Mouse (Mus musculus) forebrain, embryonic 13.5 days (tissue): ENCODE measurements around the gene Gm9999. TPM values are rescaled to one million over a fixed set of nuclear protein-coding genes. Genes with fewer than 3 reads are reported as not detected.
"Not testable (repeated sequence)": the region's sequence is repeated elsewhere in the genome, so short reads cannot be mapped to it uniquely, and the experiment has no call there.

Source experiments
- ATAC-seq: fragments of 200-750 bp; cut with Nextera tagmentation; 2 replicates; pipeline ENCODE4 v1.8.0; 2017
- H3K27ac ChIP-seq: fragments of 300-500 bp; sonication (generic); 2 replicates; pipeline ENCODE4 v1.5.1; 2015; ENCODE audit warnings: inconsistent platforms, mild to moderate bottlenecking, moderate library complexity
- H3K27me3 ChIP-seq: fragments of 300-500 bp; sonication (generic); 2 replicates; pipeline ENCODE4 v1.6.1; 2015; ENCODE audit warnings: mild to moderate bottlenecking, inconsistent platforms
- H3K36me3 ChIP-seq: fragments of 300-500 bp; sonication (generic); 2 replicates; pipeline ENCODE4 v1.6.1; 2015; ENCODE audit warnings: mild to moderate bottlenecking, inconsistent platforms; ENCODE audit not compliant: poor library complexity, severe bottlenecking
- H3K4me1 ChIP-seq: fragments of 300-500 bp; sonication (generic); 2 replicates; pipeline ENCODE4 v1.6.1; 2015; ENCODE audit warnings: inconsistent platforms
- H3K4me2 ChIP-seq: fragments of 300-500 bp; sonication (generic); 2 replicates; pipeline ENCODE4 v1.6.1; 2015; ENCODE audit warnings: inconsistent platforms, mild to moderate bottlenecking, moderate library complexity
- H3K4me3 ChIP-seq: fragments of 300-500 bp; sonication (generic); 2 replicates; pipeline ENCODE4 v1.5.1; 2015; ENCODE audit warnings: mild to moderate bottlenecking, inconsistent platforms
- H3K9ac ChIP-seq: fragments of 300-500 bp; sonication (generic); 2 replicates; pipeline ENCODE4 v1.6.1; 2015; ENCODE audit warnings: mild to moderate bottlenecking, inconsistent platforms
- H3K9me3 ChIP-seq: fragments of 300-500 bp; sonication (generic); replicated peaks from 2 replicates; pipeline ENCODE4 v1.6.1; 2016; ENCODE audit warnings: inconsistent platforms
- WGBS: fragments of 180-500 bp; shearing (Covaris S2); methylation state at CpG from one replicate; pipeline ENCODE4 v1.1.7; 2015; 5-methylcytosine and 5-hydroxymethylcytosine counted together
- polyA plus RNA-seq: library from polyadenylated mRNA; unstranded; fragments of >200 nt; fragmentation: Nextera tagmentation; extraction: Ambion mirVana; gene quantifications from 2 replicates; pipeline ENCODE4 v1.2.1, GENCODE M21; 2015

Gm9999 gene
- polyA plus RNA-seq, 1 experiment from 2014 or later, result not detected

DNA sequence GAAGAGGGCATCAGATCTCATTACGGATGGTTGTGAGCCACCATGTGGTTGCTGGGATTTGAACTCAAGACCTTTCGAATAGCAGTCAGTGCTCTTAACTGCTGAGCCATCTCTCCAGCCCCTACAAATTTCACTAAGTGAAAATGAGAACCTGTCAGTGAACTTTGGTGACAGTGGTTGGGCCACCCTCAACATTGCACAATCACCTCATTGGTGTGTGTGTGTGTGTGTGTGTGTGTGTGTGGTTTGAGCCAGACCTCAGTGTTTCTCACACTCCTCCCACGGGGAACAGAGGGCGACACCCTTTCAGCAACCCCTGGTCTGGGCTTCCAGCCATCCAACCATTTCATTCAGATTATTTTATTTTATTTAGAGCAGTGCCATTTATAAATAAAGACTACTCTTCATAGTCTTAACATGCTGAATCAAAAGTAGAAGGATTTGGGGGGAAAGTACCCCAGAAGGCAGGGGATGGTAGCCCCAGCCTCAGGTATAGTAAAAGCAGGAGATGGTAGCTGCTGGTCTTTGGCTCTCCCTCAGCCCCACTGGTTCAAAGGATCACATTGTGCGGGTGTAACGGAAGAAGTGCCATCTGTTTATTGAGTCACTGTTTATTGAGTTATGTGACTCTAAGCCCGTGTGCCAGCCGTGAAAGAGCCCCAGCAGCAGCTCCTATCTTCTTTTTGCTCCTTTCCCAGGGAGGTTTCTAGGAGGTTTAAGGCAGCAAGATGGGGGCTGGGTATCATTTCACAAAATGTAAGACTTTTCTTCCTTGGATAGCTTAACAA is 2.5 kb downstream of the Gm9999 start:
- H3K36me3 ChIP-seq, result peaks cover 5% of the 10 kb centered on the region; the same call in 1 of the 2 replicates
- no peak overlapping the region for H3K9ac ChIP-seq
- H3K4me2 ChIP-seq, result no peak overlapping the region
- H3K27me3 ChIP-seq, result no peaks in the 10 kb centered on the region
- H3K4me1 ChIP-seq, result no peaks in the 10 kb centered on the region
- no peak overlapping the region for H3K27ac ChIP-seq
- H3K4me3 ChIP-seq, result no peak overlapping the region
- H3K9me3 ChIP-seq, result no peaks in the 10 kb centered on the region
- WGBS, result 60% methylated on average over 8 of the region's 8 CpGs
- ATAC-seq, result no peak

DNA sequence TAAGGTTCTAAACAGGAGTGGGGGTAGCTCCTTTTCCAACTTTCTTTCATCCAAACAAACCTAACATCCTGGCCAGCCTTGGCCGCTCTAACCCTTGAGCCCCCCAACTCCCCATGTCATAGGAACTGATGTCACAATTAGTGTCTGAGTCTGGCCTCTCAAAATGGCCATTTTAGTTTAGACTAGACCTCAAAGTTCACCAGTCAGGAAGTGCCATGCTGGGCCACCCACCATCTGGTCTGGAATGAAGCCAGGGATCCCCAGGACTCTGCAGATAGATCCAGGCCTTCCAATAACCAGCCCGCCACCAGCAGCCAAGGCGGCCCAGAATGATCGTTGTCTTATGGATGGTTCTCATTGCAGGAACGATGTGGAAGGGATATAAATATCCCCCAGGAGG is 3.3 kb downstream of the Gm9999 start:
- Histone ChIP-seq H3K4me1 (no peaks in the 10 kb centered on the region), H3K4me3 (no peak overlapping the region), H3K9ac (no peak overlapping the region), H3K36me3 (peaks cover 8% of the 10 kb centered on the region; the same call in 1 of the 2 replicates), H3K27me3 (no peaks in the 10 kb centered on the region), H3K9me3 (no peaks in the 10 kb centered on the region), H3K4me2 (no peak overlapping the region), H3K27ac (no peak overlapping the region)
- WGBS, result 71% methylated on average over 5 of the region's 5 CpGs
- ATAC-seq, result no peak

DNA sequence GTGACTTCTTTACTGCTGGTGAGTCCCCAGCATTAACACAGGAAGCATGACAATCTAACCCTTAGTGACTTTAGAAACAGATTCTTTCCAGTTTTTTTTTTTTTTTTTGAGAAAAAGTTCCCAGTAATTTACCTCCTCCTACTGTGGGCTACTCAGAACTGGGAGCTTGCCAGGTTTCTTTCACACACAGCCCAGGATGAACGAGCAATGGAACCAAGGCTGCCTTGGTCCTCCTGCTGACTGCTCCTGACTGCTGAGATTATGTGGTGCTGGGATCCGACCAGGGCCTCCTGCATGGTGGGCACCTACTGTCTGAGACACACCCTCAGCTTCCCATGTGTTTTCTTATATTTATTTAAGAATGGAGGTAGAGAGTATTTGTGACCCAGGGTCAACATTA is 3.7 kb downstream of the Gm9999 start:
- Histone ChIP-seq H3K9ac (no peak overlapping the region), H3K4me2 (no peak overlapping the region), H3K27ac (no peak overlapping the region), H3K36me3 (peaks cover 13% of the 10 kb centered on the region), H3K4me3 (no peak overlapping the region), H3K9me3 (no peaks in the 10 kb centered on the region), H3K4me1 (no peaks in the 10 kb centered on the region), H3K27me3 (no peaks in the 10 kb centered on the region)
- 58% methylated on average over 2 of the region's 2 CpGs for WGBS
- ATAC-seq, result no peak

DNA sequence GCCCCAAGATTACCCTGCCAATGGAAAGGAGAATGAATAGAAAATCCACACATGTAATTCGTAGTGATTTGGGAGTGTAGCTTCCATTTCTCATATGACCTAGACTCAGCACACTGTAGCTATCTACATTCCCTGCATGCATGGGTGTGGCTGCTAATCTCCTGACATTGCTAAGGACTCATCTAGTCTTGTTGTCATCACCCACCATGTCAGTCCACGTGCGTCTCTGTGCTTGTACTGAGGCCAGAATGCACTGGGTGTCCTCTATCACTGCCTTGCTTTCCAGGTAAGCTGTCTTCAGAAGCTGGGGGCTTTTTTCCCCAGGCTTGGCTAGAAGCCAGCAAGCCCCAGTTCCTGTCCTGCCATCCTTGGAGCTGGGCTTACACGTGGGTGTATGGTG is 6.0 kb downstream of the Gm9999 start:
- not testable (repeated sequence) for H3K9me3 ChIP-seq, H3K9ac ChIP-seq, H3K27me3 ChIP-seq, H3K4me2 ChIP-seq, ATAC-seq, H3K4me3 ChIP-seq, H3K27ac ChIP-seq, H3K4me1 ChIP-seq
- peaks cover 32% of the 10 kb centered on the region for H3K36me3 ChIP-seq
- 82% methylated on average over 4 of the region's 4 CpGs for WGBS

DNA sequence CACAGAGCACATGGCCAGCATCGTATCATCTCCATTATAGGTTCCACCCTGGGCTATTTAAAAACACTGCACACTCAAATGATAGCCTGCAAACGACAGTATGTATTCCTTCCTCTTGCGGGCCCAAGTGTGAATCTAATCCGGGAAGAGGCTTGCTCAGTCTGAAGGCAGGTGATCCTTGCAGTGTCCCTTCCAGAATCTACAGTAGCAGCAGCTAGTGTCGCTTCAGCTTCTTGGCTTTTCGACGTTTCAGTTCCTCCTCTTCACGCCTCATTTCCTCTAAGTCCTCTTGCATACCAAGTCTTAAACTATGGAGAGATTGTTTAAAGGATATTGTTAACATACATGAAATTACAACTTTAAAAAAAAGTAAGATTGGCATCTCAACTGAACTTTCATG is 9.7 kb downstream of the Gm9999 start:
- Histone ChIP-seq H3K4me1 (no peaks in the 10 kb centered on the region), H3K4me3 (no peak overlapping the region), H3K27ac (no peak overlapping the region), H3K36me3 (peaks cover 68% of the 10 kb centered on the region), H3K4me2 (no peak overlapping the region), H3K27me3 (no peaks in the 10 kb centered on the region), H3K9me3 (no peaks in the 10 kb centered on the region), H3K9ac (no peak overlapping the region)
- 89% methylated on average over 8 of the region's 8 CpGs for WGBS
- no peak for ATAC-seq

DNA sequence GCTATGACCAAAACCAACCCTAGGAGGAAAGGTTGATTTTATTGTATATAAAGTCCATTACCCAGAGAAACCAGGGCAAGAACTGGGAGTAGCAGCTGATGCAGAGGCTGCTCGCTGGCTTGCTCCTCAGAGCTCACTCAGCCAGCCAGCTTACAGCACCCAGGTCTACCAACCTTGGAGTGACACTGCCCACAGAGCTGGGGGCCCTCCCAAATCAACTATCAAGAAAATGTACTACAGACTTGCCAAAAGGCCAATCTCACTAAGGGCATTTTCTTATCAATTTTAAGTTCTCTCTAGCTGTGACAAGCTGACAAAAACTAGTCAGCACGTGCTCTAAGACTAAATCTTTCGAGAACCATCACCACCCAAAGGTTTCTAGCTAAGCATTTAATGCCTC is 12.2 kb downstream of the Gm9999 start:
- WGBS, result 90% methylated on average over 3 of the region's 3 CpGs
- no peaks in the 10 kb centered on the region for H3K27me3 ChIP-seq
- H3K27ac ChIP-seq, result no peak overlapping the region
- H3K4me2 ChIP-seq, result no peak overlapping the region
- no peak for ATAC-seq
- H3K36me3 ChIP-seq, result peaks cover 75% of the 10 kb centered on the region
- peaks cover 10% of the 10 kb centered on the region for H3K4me1 ChIP-seq
- no peak overlapping the region for H3K4me3 ChIP-seq
- H3K9ac ChIP-seq, result no peak overlapping the region
- H3K9me3 ChIP-seq, result no peaks in the 10 kb centered on the region

DNA sequence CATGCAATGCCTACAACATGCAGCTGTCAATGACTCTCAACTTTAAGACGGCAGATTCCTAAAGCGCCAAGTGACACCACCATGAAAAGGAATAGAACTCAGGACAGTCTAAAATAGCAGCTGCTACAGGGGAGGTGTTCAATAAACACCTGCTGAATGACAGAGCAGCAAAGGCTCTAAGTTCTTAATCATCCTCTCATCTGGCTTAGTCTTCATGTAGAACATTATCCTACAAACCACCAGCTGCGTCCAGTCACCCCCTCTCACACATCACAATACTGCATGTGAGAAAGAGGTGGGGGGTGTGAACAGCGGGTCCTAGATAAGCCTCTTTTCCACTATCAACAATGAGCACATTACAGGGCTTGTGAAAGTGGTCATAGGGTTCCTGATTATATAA is 13.6 kb downstream of the Gm9999 start:
- H3K27me3 ChIP-seq, result no peaks in the 10 kb centered on the region
- H3K27ac ChIP-seq, result no peak overlapping the region
- no peak overlapping the region for H3K4me3 ChIP-seq
- ATAC-seq, result no peak
- H3K4me2 ChIP-seq, result no peak overlapping the region
- 86% methylated on average over 4 of the region's 4 CpGs for WGBS
- H3K36me3 ChIP-seq, result peaks cover 68% of the 10 kb centered on the region
- H3K9me3 ChIP-seq, result no peaks in the 10 kb centered on the region
- no peak overlapping the region for H3K9ac ChIP-seq
- H3K4me1 ChIP-seq, result peaks cover 22% of the 10 kb centered on the region

DNA sequence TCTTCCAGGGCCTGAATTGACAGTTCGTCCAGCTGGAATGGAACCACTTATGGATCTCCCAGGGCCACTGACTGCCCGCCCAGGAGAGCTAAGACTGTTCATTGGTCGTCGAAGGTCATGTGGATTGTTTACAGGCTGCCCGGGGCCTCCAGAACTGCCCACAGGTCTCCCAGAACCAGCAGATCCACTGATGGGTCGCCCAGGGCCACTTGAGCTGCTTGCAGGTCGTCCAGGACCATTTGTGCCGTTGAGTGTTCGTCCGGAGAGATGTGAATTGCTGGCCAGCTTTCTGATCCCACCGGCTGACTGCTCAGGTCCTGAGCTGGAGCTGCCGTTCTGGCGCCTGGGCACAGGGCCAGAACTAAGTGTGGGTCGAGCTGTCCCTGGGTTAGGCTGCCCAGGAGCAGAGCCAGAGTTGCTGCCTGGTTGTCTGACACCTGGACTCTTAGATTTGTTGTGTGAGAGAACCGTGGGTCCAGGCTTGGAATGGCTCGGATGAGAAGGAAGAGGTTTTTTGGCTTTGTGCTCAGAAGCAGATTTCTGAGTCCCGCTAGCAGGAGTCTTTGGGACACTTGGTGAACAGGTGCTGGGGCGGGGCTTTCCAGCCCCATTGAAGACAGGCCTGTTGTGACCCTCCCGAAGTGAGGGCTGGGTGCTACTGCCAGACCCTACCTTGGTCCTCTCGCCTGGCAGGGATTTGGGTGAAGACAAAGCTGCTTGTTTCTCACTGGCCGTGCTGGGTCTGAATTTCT is 14.4 kb downstream of the Gm9999 start:
- no peak overlapping the region for H3K4me3 ChIP-seq
- H3K4me2 ChIP-seq, result no peak overlapping the region
- no peaks in the 10 kb centered on the region for H3K27me3 ChIP-seq
- H3K9ac ChIP-seq, result no peak overlapping the region
- no peak for ATAC-seq
- peaks cover 63% of the 10 kb centered on the region for H3K36me3 ChIP-seq
- H3K9me3 ChIP-seq, result no peaks in the 10 kb centered on the region
- peak overlapping the region; percentile 61 for H3K27ac ChIP-seq
- 84% methylated on average over 21 of the region's 21 CpGs for WGBS
- peaks cover 30% of the 10 kb centered on the region for H3K4me1 ChIP-seq

DNA sequence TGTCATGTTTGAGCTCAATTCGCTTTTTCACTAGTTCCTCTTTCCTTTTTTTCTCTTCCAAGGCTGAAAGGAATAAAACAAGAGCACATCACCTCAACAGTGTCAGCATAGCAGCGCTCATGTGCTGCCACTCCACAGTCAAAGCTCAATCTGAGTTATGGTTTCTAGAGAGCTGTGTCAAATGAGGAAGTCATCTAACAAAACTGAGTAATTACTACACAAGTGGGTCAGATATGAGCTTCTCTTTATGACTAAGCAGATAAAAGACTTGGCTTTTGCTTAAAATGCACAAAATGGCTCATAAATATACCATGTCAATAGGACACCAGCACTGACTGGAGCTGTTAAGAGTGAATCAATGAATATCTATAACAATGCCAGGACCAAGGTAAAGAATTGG is 15.6 kb downstream of the Gm9999 start:
- ATAC-seq, result no peak
- 93% methylated on average over 2 of the region's 2 CpGs for WGBS
- peaks cover 53% of the 10 kb centered on the region for H3K36me3 ChIP-seq

DNA sequence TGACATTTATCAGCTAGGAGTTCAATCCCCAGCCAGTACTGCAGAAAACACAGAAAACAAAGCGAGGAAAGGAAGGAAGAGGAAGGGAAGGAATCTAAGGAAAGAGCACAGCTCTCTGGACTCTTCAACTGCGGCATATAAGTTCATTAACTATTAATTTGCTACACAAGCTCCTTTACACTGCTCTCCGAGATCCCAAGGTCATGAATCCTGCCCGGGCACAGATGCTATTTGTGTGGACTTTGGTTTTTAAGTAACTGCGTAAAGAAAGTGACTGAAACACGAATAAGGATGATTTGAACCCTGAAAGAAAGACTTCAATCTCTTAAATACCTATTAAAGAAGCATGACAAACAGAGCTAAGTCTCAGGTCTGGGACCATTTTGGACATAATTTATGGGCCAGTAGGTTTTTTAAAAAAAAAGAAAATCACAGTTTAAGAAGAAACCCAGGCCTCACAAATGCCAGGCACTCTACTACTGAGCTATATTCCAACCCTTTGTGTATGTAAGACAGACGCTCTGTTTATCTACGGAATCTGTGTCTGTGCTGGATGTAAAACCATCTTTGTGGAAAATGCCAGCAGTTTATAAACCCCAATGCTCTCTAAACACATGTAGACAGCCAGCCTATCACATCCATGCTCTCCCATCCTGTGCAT is 16.7 kb downstream of the Gm9999 start:
- H3K27ac ChIP-seq, result peak overlapping the region; percentile 40
- peaks cover 42% of the 10 kb centered on the region for H3K36me3 ChIP-seq
- no peak for ATAC-seq
- no peaks in the 10 kb centered on the region for H3K9me3 ChIP-seq
- no peak overlapping the region for H3K4me2 ChIP-seq
- peaks cover 53% of the 10 kb centered on the region for H3K4me1 ChIP-seq
- H3K4me3 ChIP-seq, result no peak overlapping the region
- no peaks in the 10 kb centered on the region for H3K27me3 ChIP-seq
- 78% methylated on average over 8 of the region's 8 CpGs for WGBS
- H3K9ac ChIP-seq, result no peak overlapping the region

More for the DNA sequence above, 15.6 kb downstream of the Gm9999 start:
- Histone ChIP-seq H3K4me1 (peaks cover 41% of the 10 kb centered on the region), H3K27ac (no peak overlapping the region), H3K9me3 (no peaks in the 10 kb centered on the region), H3K4me3 (no peak overlapping the region), H3K4me2 (no peak overlapping the region), H3K9ac (no peak overlapping the region), H3K27me3 (no peaks in the 10 kb centered on the region)

DNA sequence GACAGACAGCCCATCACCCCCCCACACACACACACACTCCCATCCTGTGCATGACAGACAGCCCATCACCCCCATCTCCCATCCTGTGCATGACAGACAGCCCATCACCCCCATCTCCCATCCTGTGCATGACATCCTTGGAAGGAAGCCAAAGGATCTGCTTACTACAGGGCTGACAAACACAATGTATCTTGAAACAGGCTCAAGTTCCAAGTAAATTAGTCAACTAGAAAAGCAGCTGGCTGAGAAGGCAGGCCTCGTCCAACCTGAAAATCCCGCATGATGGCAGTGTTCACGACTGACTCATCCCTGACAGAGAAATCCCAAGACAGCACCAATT is 17.2 kb downstream of the Gm9999 start:
- peak; percentile 95 for ATAC-seq
- H3K4me2 ChIP-seq, result no peak overlapping the region
- H3K9me3 ChIP-seq, result no peaks in the 10 kb centered on the region
- no peak overlapping the region for H3K4me3 ChIP-seq
- H3K4me1 ChIP-seq, result peaks cover 57% of the 10 kb centered on the region
- peak overlapping the region; percentile 40; the same call in 1 of the 2 replicates for H3K27ac ChIP-seq
- WGBS, result 42% methylated on average over 3 of the region's 3 CpGs
- no peak overlapping the region for H3K9ac ChIP-seq
- peaks cover 37% of the 10 kb centered on the region for H3K36me3 ChIP-seq
- H3K27me3 ChIP-seq, result no peaks in the 10 kb centered on the region

DNA sequence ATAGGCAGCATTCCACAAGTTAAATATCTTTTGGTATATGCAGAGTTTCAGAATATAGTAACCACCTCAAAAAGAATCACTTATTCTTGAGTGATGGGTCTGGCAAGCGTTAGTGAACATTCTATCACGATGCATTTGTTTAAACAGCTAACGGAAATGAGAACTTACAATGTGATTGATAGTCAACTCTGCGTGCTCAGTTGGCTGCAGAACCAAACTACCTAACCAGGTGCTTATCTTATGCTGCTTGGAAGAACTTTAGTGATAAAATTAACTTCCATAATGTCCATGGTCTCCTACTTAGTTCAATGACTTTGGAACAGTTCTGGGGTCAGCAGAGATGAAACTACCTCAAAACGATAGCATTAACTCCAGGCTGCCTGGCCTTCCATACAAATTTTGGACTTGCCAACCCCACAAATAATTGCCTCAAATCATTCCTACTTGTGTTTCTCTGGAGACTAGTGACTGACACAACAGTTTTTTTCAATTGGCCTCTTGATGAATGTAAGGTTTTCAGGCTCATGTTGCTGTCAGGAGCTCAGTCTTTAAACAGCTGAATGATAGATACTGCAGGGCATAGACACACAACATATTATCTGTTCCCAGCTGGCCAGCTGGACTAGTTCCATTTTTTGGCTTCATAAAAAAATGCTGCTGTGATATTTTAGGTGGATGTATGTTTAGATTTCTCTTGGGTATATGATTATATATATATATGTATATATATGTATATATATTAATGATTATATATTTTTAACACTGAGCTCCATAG is 17.9 kb downstream of the Gm9999 start:
- Histone ChIP-seq H3K27ac (peak overlapping the region; percentile 40), H3K4me1 (peaks cover 57% of the 10 kb centered on the region), H3K9ac (no peak overlapping the region), H3K4me3 (no peak overlapping the region), H3K4me2 (no peak overlapping the region), H3K9me3 (no peaks in the 10 kb centered on the region), H3K27me3 (no peaks in the 10 kb centered on the region), H3K36me3 (peaks cover 30% of the 10 kb centered on the region)
- 86% methylated on average over 5 of the region's 5 CpGs for WGBS
- ATAC-seq, result no peak
